Comparison of ENCODE assay signal across 8 mouse cellular contexts in genomic region chr5:45520809-45521110, GRCm38 (mm10). TPM values are rescaled to one million over a fixed set of nuclear protein-coding genes. Genes with fewer than 3 reads are reported as not detected.
DNase-seq lines count a peak whose midpoint lies in the region; ATAC-seq and TF ChIP-seq lines count a peak whose summit lies in the region.

No protein-coding gene starts in this region.

- H3K4me3 ChIP-seq in lung, postnatal 0 days (ENCODE audit: low read depth, low read length), result peak overlapping the region; percentile 98
- peak overlapping the region; percentile 98 for H3K4me3 ChIP-seq in embryonic facial prominence, embryonic 13.5 days
- peak overlapping the region; percentile 97 for H3K4me3 ChIP-seq in limb, embryonic 11.5 days (ENCODE audit: low read depth, low read length)
- H3K4me3 ChIP-seq in small intestine, adult 2 months (ENCODE audit: low read depth, low read length), result peak overlapping the region; percentile 96

- peaks cover 10% of the 10 kb centered on the region; the same call in 1 of the 2 replicates for H3K36me3 ChIP-seq in lung, postnatal 0 days (ENCODE audit: insufficient read depth, low read length)
- peaks cover 28% of the 10 kb centered on the region for H3K36me3 ChIP-seq in embryonic facial prominence, embryonic 13.5 days
- no peaks in the 10 kb centered on the region; the same call in 1 of the 2 replicates for H3K36me3 ChIP-seq in limb, embryonic 11.5 days (ENCODE audit: control insufficient read depth, insufficient read depth, low read length)
- peaks cover 16% of the 10 kb centered on the region for H3K36me3 ChIP-seq in small intestine, adult 2 months (ENCODE audit: control insufficient read depth, insufficient read depth, low read length)

- H3K27ac ChIP-seq in lung, postnatal 0 days (ENCODE audit: low read length), result no peak overlapping the region
- H3K27ac ChIP-seq in embryonic facial prominence, embryonic 13.5 days, result no peak overlapping the region
- H3K27ac ChIP-seq in limb, embryonic 11.5 days (replicated peaks; ENCODE audit: low read depth, low read length), result no peak overlapping the region
- no peak overlapping the region for H3K27ac ChIP-seq in small intestine, adult 2 months (ENCODE audit: insufficient read depth, low read depth, low read length)

- peaks cover 3% of the 10 kb centered on the region; the same call in 1 of the 2 replicates for H3K4me1 ChIP-seq in lung, postnatal 0 days (ENCODE audit: insufficient read depth, low read depth, low read length)
- H3K4me1 ChIP-seq in embryonic facial prominence, embryonic 13.5 days, result peaks cover 16% of the 10 kb centered on the region
- H3K4me1 ChIP-seq in limb, embryonic 11.5 days (ENCODE audit: control insufficient read depth, insufficient read depth, low read length), result peaks cover 5% of the 10 kb centered on the region; the same call in 1 of the 2 replicates
- peaks cover 2% of the 10 kb centered on the region; the same call in 1 of the 2 replicates for H3K4me1 ChIP-seq in small intestine, adult 2 months (ENCODE audit: control insufficient read depth, insufficient read depth, insufficient read length, low read length)

- peak overlapping the region; percentile 78 for H3K4me2 ChIP-seq in lung, postnatal 0 days (replicated peaks; ENCODE audit: low read depth, low read length)
- H3K4me2 ChIP-seq in embryonic facial prominence, embryonic 13.5 days, result peak overlapping the region; percentile 91
- peak overlapping the region; percentile 63 for H3K4me2 ChIP-seq in limb, embryonic 11.5 days (ENCODE audit: low read depth, severe bottlenecking)

- TF ChIP-seq POLR2A in small intestine, adult 2 months (IDR thresholded peaks at IDR 0.05; ENCODE audit: low read depth, low read length), result no peak

- H3K9me3 ChIP-seq in lung, postnatal 0 days (ENCODE audit: low read length), result no peaks in the 10 kb centered on the region
- no peaks in the 10 kb centered on the region for H3K9me3 ChIP-seq in embryonic facial prominence, embryonic 13.5 days
- no peaks in the 10 kb centered on the region for H3K9me3 ChIP-seq in limb, embryonic 11.5 days (ENCODE audit: control insufficient read depth, low read length)

- WGBS in lung, postnatal 0 days, result 3% methylated on average over 5 of the region's 5 CpGs
- WGBS in embryonic facial prominence, embryonic 13.5 days, result 2% methylated on average over 5 of the region's 5 CpGs
- WGBS in limb, embryonic 11.5 days, result 3% methylated on average over 5 of the region's 5 CpGs
- WGBS in small intestine, adult 2 months, result under 1% methylated on average over 5 of the region's 5 CpGs

- ATAC-seq in lung, postnatal 0 days, result no peak
- ATAC-seq in embryonic facial prominence, embryonic 13.5 days (ENCODE audit: insufficient number of reproducible peaks, insufficient read depth, low FRiP score, low TSS enrichment, low read depth), result no peak
- no peak for ATAC-seq in limb, embryonic 11.5 days (ENCODE audit: insufficient number of reproducible peaks, low FRiP score, low TSS enrichment, low read depth)

- no peaks in the 10 kb centered on the region for H3K27me3 ChIP-seq in lung, postnatal 0 days (replicated peaks; ENCODE audit: insufficient read depth, low read length)
- H3K27me3 ChIP-seq in embryonic facial prominence, embryonic 13.5 days, result no peaks in the 10 kb centered on the region
- no peaks in the 10 kb centered on the region for H3K27me3 ChIP-seq in limb, embryonic 11.5 days (ENCODE audit: control insufficient read depth, insufficient read depth, low read length)
- H3K27me3 ChIP-seq in small intestine, adult 2 months (ENCODE audit: control insufficient read depth, insufficient read depth, low read length), result no peaks in the 10 kb centered on the region

- TF ChIP-seq EP300 in lung, postnatal 0 days (IDR thresholded peaks at IDR 0.05), result no peak

- no peak for TF ChIP-seq CTCF in lung, postnatal 0 days (IDR thresholded peaks at IDR 0.05)
- no peak for TF ChIP-seq CTCF in small intestine, adult 2 months (IDR thresholded peaks at IDR 0.05; ENCODE audit: extremely low read depth, insufficient read length, insufficient replicate concordance, low read depth, low read length)

- no peak for DNase-seq in lung, postnatal 0 days (ENCODE audit: low spot score)
- no peak for DNase-seq in lung, postnatal 4 days
- no peak for DNase-seq in limb, embryonic 11.5 days (ENCODE audit: low spot score)
- no peak for DNase-seq in embryo, embryonic 9.5 days (ENCODE audit: extremely low spot score)
- no peak for DNase-seq in ovary, postnatal 36 days (ENCODE audit: low spot score)
- DNase-seq in gastrocnemius, postnatal 4 days (ENCODE audit: low spot score in 2 of 2), result no peak

- H3K9ac ChIP-seq in lung, postnatal 0 days (replicated peaks; ENCODE audit: low read depth), result peak overlapping the region; percentile 87
- H3K9ac ChIP-seq in embryonic facial prominence, embryonic 13.5 days, result peak overlapping the region; percentile 93
- H3K9ac ChIP-seq in limb, embryonic 11.5 days (ENCODE audit: low read length), result peak overlapping the region; percentile 90

RNA-seq across cellular contexts. Expression of gene Med28, which starts 0.7 kb away (rescaled TPM):
- 182 and 185 TPM in 2 replicates for polyA plus RNA-seq in lung, postnatal 0 days (2015; fragmentation: Nextera tagmentation; extraction: Ambion mirVana)
- polyA plus RNA-seq in embryonic facial prominence, embryonic 13.5 days (2015; fragmentation: Nextera tagmentation; extraction: Ambion mirVana), result 247 and 255 TPM in 2 replicates
- polyA plus RNA-seq in limb, embryonic 11.5 days (2014; fragmentation: Nextera tagmentation; extraction: Ambion mirVana), result 299 and 312 TPM in 2 replicates
- 39.5 and 81.3 TPM in 2 replicates for polyA plus RNA-seq in small intestine, adult 2 months (2012; rRNA removed)
- total RNA-seq in gastrocnemius, postnatal 4 days (2021), result 10 to 100 TPM; 45.1 to 49.1 TPM

RNA-seq across cellular contexts. Expression of gene Lap3, which starts 27.6 kb away (rescaled TPM):
- polyA plus RNA-seq in lung, postnatal 0 days (2015; fragmentation: Nextera tagmentation; extraction: Ambion mirVana), result 48.7 and 60.8 TPM in 2 replicates
- 70.6 and 76.0 TPM in 2 replicates for polyA plus RNA-seq in embryonic facial prominence, embryonic 13.5 days (2015; fragmentation: Nextera tagmentation; extraction: Ambion mirVana)
- 98.3 and 104 TPM in 2 replicates for polyA plus RNA-seq in limb, embryonic 11.5 days (2014; fragmentation: Nextera tagmentation; extraction: Ambion mirVana)
- polyA plus RNA-seq in small intestine, adult 2 months (2012; rRNA removed), result 16.9 and 134 TPM in 2 replicates
- total RNA-seq in gastrocnemius, postnatal 4 days (2021), result 10 to 100 TPM; 71.6 to 79.9 TPM
